Comparison of ENCODE assay signal across 21 mouse cellular contexts in genomic region chr14:8201715-8202114, GRCm38 (mm10). TPM values are rescaled to one million over a fixed set of nuclear protein-coding genes. Genes with fewer than 3 reads are reported as not detected.
"Had no signal": no experiment of that assay in that cellular context is flagged by ENCODE, and none has a peak within 500 bp of the region (broad histone marks: within the 10 kb centered on the region; RNA-seq: fewer than 3 reads in every experiment).

No protein-coding gene starts in this region.

- H3K4me1 ChIP-seq: lung, embryonic 15.5 days; midbrain, embryonic 12.5 days; neural tube, embryonic 12.5 days; stomach, embryonic 15.5 days had no signal

- H3K4me2 ChIP-seq: liver, embryonic 15.5 days; lung, embryonic 15.5 days; midbrain, embryonic 12.5 days; neural tube, embryonic 12.5 days; stomach, embryonic 15.5 days had no signal

- H3K9ac ChIP-seq: liver, embryonic 15.5 days; lung, embryonic 15.5 days; midbrain, embryonic 12.5 days; neural tube, embryonic 12.5 days; stomach, embryonic 15.5 days had no signal

- H3K9me3 ChIP-seq: liver, embryonic 15.5 days; lung, embryonic 15.5 days; midbrain, embryonic 10.5 days; midbrain, embryonic 12.5 days; neural tube, embryonic 12.5 days; stomach, embryonic 15.5 days had no signal

- H3K36me3 ChIP-seq: liver, embryonic 15.5 days; lung, embryonic 15.5 days; midbrain, embryonic 10.5 days; midbrain, embryonic 12.5 days; neural tube, embryonic 12.5 days; stomach, embryonic 15.5 days had no signal

- H3K27ac ChIP-seq: liver, embryonic 15.5 days; lung, embryonic 15.5 days; midbrain, embryonic 10.5 days; midbrain, embryonic 12.5 days; neural tube, embryonic 12.5 days; stomach, embryonic 15.5 days had no signal

- DNase-seq: lung, adult 2 months; lung, postnatal 14 days; lung, postnatal 4 days; midbrain, embryonic 14.5 days; right cerebral cortex, postnatal 14 days; thymus, adult 18-20 months; thymus, postnatal 14 days; thymus, postnatal 36 days had no signal

- H3K27me3 ChIP-seq: liver, embryonic 15.5 days; lung, embryonic 15.5 days; midbrain, embryonic 12.5 days; neural tube, embryonic 12.5 days; stomach, embryonic 15.5 days had no signal

- H3K4me3 ChIP-seq: liver, embryonic 15.5 days; lung, embryonic 15.5 days; midbrain, embryonic 10.5 days; midbrain, embryonic 12.5 days; myocyte; neural tube, embryonic 12.5 days; stomach, embryonic 15.5 days had no signal

- ATAC-seq: lung, postnatal 0 days; midbrain, embryonic 16.5 days had no signal

RNA-seq across cellular contexts. Expression of gene Acox2, which starts 57.4 kb away (rescaled TPM):
- total RNA-seq: megakaryocyte, adult 5-6 weeks; megakaryocyte-erythroid progenitor cell, adult 5-6 weeks; neutrophil, adult 5-6 weeks had no signal
- polyA plus RNA-seq: midbrain, embryonic 12.5 days; midbrain, embryonic 14.5 days; midbrain, embryonic 16.5 days; neural tube, embryonic 12.5 days; neural tube, embryonic 14.5 days had no signal
